Mouse (Mus musculus): ENCODE data around the gene Tmem184b. TPM values are rescaled to one million over a fixed set of nuclear protein-coding genes. Genes with fewer than 3 reads are reported as not detected.

Tmem184b gene
- polyA plus RNA-seq, 1 experiment, result 74.2 TPM

- Histone ChIP-seq H3ac (ENCODE audit: control insufficient read depth, insufficient read length, low read depth) (no peak overlapping the region), H3K27me3 (ENCODE audit: control insufficient read depth, insufficient read depth, insufficient read length) (no peaks in the 10 kb centered on the region), H3K36me3 (ENCODE audit: control insufficient read depth, insufficient read depth) (no peaks in the 10 kb centered on the region), H3K79me2 (ENCODE audit: control insufficient read depth, insufficient read depth) (peaks cover 33% of the 10 kb centered on the region), H3K79me3 (ENCODE audit: low read depth) (peaks cover 8% of the 10 kb centered on the region), H3K4me3 (ENCODE audit: insufficient read depth, poor library complexity, severe bottlenecking) (no peak overlapping the region)
- TF ChIP-seq CTCF (IDR thresholded peaks at IDR 0.05; ENCODE audit: control insufficient read depth, insufficient read depth, insufficient read length) (no peak), MYOG (IDR thresholded peaks at IDR 0.05; ENCODE audit: control insufficient read depth, extremely low read depth, insufficient read length) (no peak), FOSL1 (IDR thresholded peaks at IDR 0.05; ENCODE audit: insufficient read depth, low read length, poor library complexity, severe bottlenecking) (no peak), USF1 (IDR thresholded peaks at IDR 0.05; ENCODE audit: low read depth) (no peak), MAX (IDR thresholded peaks at IDR 0.05) (no peak), CEBPB (IDR thresholded peaks at IDR 0.05; ENCODE audit: low read depth) (no peak), MYOD1 (IDR thresholded peaks at IDR 0.05; ENCODE audit: control insufficient read depth, insufficient read length, low read depth) (no peak)
Observed at GRCm38 (mm10) chr15:79329346-79329978, 73.9 kb downstream of the Tmem184b start.

- H3K4me3 ChIP-seq (ENCODE audit: insufficient read depth, poor library complexity, severe bottlenecking), result no peak overlapping the region
- H3K79me2 ChIP-seq (ENCODE audit: control insufficient read depth, insufficient read depth), result peaks cover 35% of the 10 kb centered on the region
- TF ChIP-seq FOSL1 (IDR thresholded peaks at IDR 0.05; ENCODE audit: insufficient read depth, low read length, poor library complexity, severe bottlenecking) (no peak), CTCF (IDR thresholded peaks at IDR 0.05; ENCODE audit: control insufficient read depth, insufficient read depth, insufficient read length) (no peak)
Observed at GRCm38 (mm10) chr15:79328939-79329275, 74.5 kb downstream of the Tmem184b start.

GRCm38 (mm10) chr15:79328058-79328938 is 75.1 kb downstream of the Tmem184b start, which contains the start of gene Pla2g6:
Gene Pla2g6 (minus strand): TSS chr15:79328390.
- TF ChIP-seq FOSL1 (IDR thresholded peaks at IDR 0.05; ENCODE audit: insufficient read depth, low read length, poor library complexity, severe bottlenecking) (no peak), CTCF (IDR thresholded peaks at IDR 0.05; ENCODE audit: control insufficient read depth, insufficient read depth, insufficient read length) (no peak), MYOG (IDR thresholded peaks at IDR 0.05; ENCODE audit: control insufficient read depth, extremely low read depth, insufficient read length) (no peak), MYOD1 (IDR thresholded peaks at IDR 0.05; ENCODE audit: control insufficient read depth, insufficient read length, low read depth) (no peak), CEBPB (IDR thresholded peaks at IDR 0.05; ENCODE audit: low read depth) (no peak), USF1 (IDR thresholded peaks at IDR 0.05; ENCODE audit: low read depth) (peak; percentile 92), MAX (IDR thresholded peaks at IDR 0.05) (peak; percentile 99)
- H3K27me3 ChIP-seq (ENCODE audit: control insufficient read depth, insufficient read depth, insufficient read length), result no peaks in the 10 kb centered on the region
- H3ac ChIP-seq (ENCODE audit: control insufficient read depth, insufficient read length, low read depth), result peak within 1 kb of the TSS; percentile 56
- peaks cover 8% of the 10 kb centered on the region for H3K79me3 ChIP-seq (ENCODE audit: low read depth)
- H3K36me3 ChIP-seq (ENCODE audit: control insufficient read depth, insufficient read depth), result no peaks in the 10 kb centered on the region
- H3K79me2 ChIP-seq (ENCODE audit: control insufficient read depth, insufficient read depth), result peaks cover 35% of the 10 kb centered on the region
- H3K4me3 ChIP-seq (ENCODE audit: insufficient read depth, poor library complexity, severe bottlenecking), result peak within 1 kb of the TSS; percentile 50

More at GRCm38 (mm10) chr15:79328939-79329275, 74.5 kb downstream of the Tmem184b start:
- H3K36me3 ChIP-seq (ENCODE audit: control insufficient read depth, insufficient read depth), result no peaks in the 10 kb centered on the region
- H3ac ChIP-seq (ENCODE audit: control insufficient read depth, insufficient read length, low read depth), result no peak overlapping the region
- no peaks in the 10 kb centered on the region for H3K27me3 ChIP-seq (ENCODE audit: control insufficient read depth, insufficient read depth, insufficient read length)
- peaks cover 8% of the 10 kb centered on the region for H3K79me3 ChIP-seq (ENCODE audit: low read depth)

- TF ChIP-seq MAX (IDR thresholded peaks at IDR 0.05), result peak; percentile 83
- TF ChIP-seq CTCF (IDR thresholded peaks at IDR 0.05; ENCODE audit: control insufficient read depth, insufficient read depth, insufficient read length), result no peak
- TF ChIP-seq USF1 (IDR thresholded peaks at IDR 0.05; ENCODE audit: low read depth), result peak; percentile 76
- H3ac ChIP-seq (ENCODE audit: control insufficient read depth, insufficient read length, low read depth), result peak overlapping the region; percentile 56
- H3K4me3 ChIP-seq (ENCODE audit: insufficient read depth, poor library complexity, severe bottlenecking), result peak overlapping the region; percentile 50
- H3K27me3 ChIP-seq (ENCODE audit: control insufficient read depth, insufficient read depth, insufficient read length), result no peaks in the 10 kb centered on the region
- peaks cover 43% of the 10 kb centered on the region for H3K79me2 ChIP-seq (ENCODE audit: control insufficient read depth, insufficient read depth)
- H3K36me3 ChIP-seq (ENCODE audit: control insufficient read depth, insufficient read depth), result peaks cover 2% of the 10 kb centered on the region
- H3K79me3 ChIP-seq (ENCODE audit: low read depth), result peaks cover 8% of the 10 kb centered on the region
Observed at GRCm38 (mm10) chr15:79326971-79327961, 76.1 kb downstream of the Tmem184b start.

GRCm38 (mm10) chr15:79326264-79326663 is 77.1 kb downstream of the Tmem184b start:
- TF ChIP-seq MYOG (IDR thresholded peaks at IDR 0.05; ENCODE audit: control insufficient read depth, extremely low read depth, insufficient read length) (no peak), FOSL1 (IDR thresholded peaks at IDR 0.05; ENCODE audit: insufficient read depth, low read length, poor library complexity, severe bottlenecking) (no peak), MAX (IDR thresholded peaks at IDR 0.05) (peak; percentile 39), MYOD1 (IDR thresholded peaks at IDR 0.05; ENCODE audit: control insufficient read depth, insufficient read length, low read depth) (no peak), CEBPB (IDR thresholded peaks at IDR 0.05; ENCODE audit: low read depth) (no peak), USF1 (IDR thresholded peaks at IDR 0.05; ENCODE audit: low read depth) (no peak), CTCF (IDR thresholded peaks at IDR 0.05; ENCODE audit: control insufficient read depth, insufficient read depth, insufficient read length) (no peak)
- Histone ChIP-seq H3ac (ENCODE audit: control insufficient read depth, insufficient read length, low read depth) (no peak overlapping the region), H3K36me3 (ENCODE audit: control insufficient read depth, insufficient read depth) (peaks cover 5% of the 10 kb centered on the region), H3K79me2 (ENCODE audit: control insufficient read depth, insufficient read depth) (peaks cover 53% of the 10 kb centered on the region), H3K27me3 (ENCODE audit: control insufficient read depth, insufficient read depth, insufficient read length) (no peaks in the 10 kb centered on the region), H3K79me3 (ENCODE audit: low read depth) (peaks cover 8% of the 10 kb centered on the region), H3K4me3 (ENCODE audit: insufficient read depth, poor library complexity, severe bottlenecking) (no peak overlapping the region)
